Mouse (Mus musculus) cerebellum, adult 2 months (tissue): ENCODE results near the gene Sarnp.

ENCODE experiments used
- CTCF ChIP-seq: fragments of 200-500 bp; IDR thresholded peaks from 2 replicates; pipeline ENCODE4 v1.5.1; 2011; ENCODE audit warnings: low read depth, mild to moderate bottlenecking, control low read depth, low read length, moderate library complexity, borderline replicate concordance; ENCODE audit not compliant: insufficient read depth
- POLR2A ChIP-seq: fragments of 200-500 bp; IDR thresholded peaks from 2 replicates; pipeline ENCODE4 v1.6.1; 2011; ENCODE audit warnings: low read length, control low read depth, borderline replicate concordance; ENCODE audit not compliant: insufficient read depth

DNA sequence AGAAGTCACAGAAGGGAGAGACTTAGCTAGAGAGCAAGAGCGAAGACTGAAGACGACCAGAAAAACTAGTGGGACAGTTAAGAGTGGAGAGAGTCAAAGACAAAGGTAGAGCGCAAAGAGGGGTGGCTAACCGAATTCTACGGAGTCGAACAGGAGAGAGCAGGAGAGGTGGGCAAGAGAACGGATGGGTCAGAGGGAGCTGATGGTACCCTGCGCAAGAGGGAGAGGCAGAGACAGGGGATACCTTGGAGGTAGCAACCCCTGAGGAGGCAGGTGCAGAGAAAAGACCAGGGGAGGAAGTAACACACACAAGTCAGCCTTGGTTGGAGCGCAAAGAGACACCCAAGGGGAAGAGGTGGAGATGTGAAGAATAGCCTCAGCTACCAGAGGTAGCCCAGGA is 75.1 kb downstream of the Sarnp start:
- TF ChIP-seq POLR2A (no peak), CTCF (no peak)
